Mouse (Mus musculus) intestine, embryonic 14.5 days (tissue): ENCODE measurements around the gene Cmip. TPM values are rescaled to one million over a fixed set of nuclear protein-coding genes. Genes with fewer than 3 reads are reported as not detected.

Source experiments
- ATAC-seq: fragments of 200-750 bp; cut with Nextera tagmentation; replicated peaks from 2 replicates; pipeline ENCODE4 v1.8.0; 2017; ENCODE audit warnings: low read depth, moderate number of reproducible peaks, moderate TSS enrichment, moderate library complexity; ENCODE audit not compliant: low FRiP score, low TSS enrichment
- DNase-seq: peaks from one replicate; pipeline ENCODE4 v3.0.0-alpha.2; 2018; ENCODE audit warnings: low spot score
- H3K27ac ChIP-seq: fragments of 300-500 bp; sonication (generic); 2 replicates; pipeline ENCODE4 v1.5.1; 2014; ENCODE audit warnings: low read depth, mild to moderate bottlenecking, control low read depth
- H3K27me3 ChIP-seq: fragments of 300-500 bp; sonication (generic); replicated peaks from 2 replicates; pipeline ENCODE4 v1.6.1; 2014; ENCODE audit warnings: low read length, control low read depth; ENCODE audit not compliant: control insufficient read depth, insufficient read depth
- H3K36me3 ChIP-seq: fragments of 300-500 bp; sonication (generic); 2 replicates; pipeline ENCODE4 v1.6.1; 2014; ENCODE audit warnings: low read length, control low read depth; ENCODE audit not compliant: control insufficient read depth, insufficient read depth
- H3K4me1 ChIP-seq: fragments of 300-500 bp; sonication (generic); replicated peaks from 2 replicates; pipeline ENCODE4 v1.6.1; 2014; ENCODE audit warnings: low read length, control low read depth, mixed read lengths; ENCODE audit not compliant: control insufficient read depth, insufficient read depth
- H3K4me2 ChIP-seq: fragments of 300-500 bp; sonication (generic); 2 replicates; pipeline ENCODE4 v1.6.1; 2014; ENCODE audit warnings: low read length
- H3K4me3 ChIP-seq: fragments of 300-500 bp; sonication (generic); 2 replicates; pipeline ENCODE4 v1.5.1; 2014; ENCODE audit warnings: low read depth, low read length, control low read depth, mixed read lengths
- H3K9ac ChIP-seq: fragments of 300-500 bp; sonication (generic); 2 replicates; pipeline ENCODE4 v1.6.1; 2014; ENCODE audit warnings: mild to moderate bottlenecking, low read length
- H3K9me3 ChIP-seq: fragments of 300-500 bp; sonication (generic); 2 replicates; pipeline ENCODE4 v1.6.1; 2016; ENCODE audit warnings: low read length, control low read depth; ENCODE audit not compliant: control insufficient read depth
- whole genome bisulfite sequencing: fragments of 180-500 bp; shearing (Covaris S2); extraction: QIAGEN DNeasy Blood & Tissue Kit; methylation state at CpG from one replicate; pipeline ENCODE4 v1.1.7; 2014; 5-methylcytosine and 5-hydroxymethylcytosine counted together
- polyA plus RNA-seq: library from polyadenylated mRNA; unstranded; fragments of >200 nt; fragmentation: Nextera tagmentation; extraction: Ambion mirVana; gene quantifications from 2 replicates; pipeline ENCODE4 v1.2.1, GENCODE M21; 2014

Gene Cmip
- polyA plus RNA-seq, 1 experiment from 2014 or later: 22.4 TPM

DNA sequence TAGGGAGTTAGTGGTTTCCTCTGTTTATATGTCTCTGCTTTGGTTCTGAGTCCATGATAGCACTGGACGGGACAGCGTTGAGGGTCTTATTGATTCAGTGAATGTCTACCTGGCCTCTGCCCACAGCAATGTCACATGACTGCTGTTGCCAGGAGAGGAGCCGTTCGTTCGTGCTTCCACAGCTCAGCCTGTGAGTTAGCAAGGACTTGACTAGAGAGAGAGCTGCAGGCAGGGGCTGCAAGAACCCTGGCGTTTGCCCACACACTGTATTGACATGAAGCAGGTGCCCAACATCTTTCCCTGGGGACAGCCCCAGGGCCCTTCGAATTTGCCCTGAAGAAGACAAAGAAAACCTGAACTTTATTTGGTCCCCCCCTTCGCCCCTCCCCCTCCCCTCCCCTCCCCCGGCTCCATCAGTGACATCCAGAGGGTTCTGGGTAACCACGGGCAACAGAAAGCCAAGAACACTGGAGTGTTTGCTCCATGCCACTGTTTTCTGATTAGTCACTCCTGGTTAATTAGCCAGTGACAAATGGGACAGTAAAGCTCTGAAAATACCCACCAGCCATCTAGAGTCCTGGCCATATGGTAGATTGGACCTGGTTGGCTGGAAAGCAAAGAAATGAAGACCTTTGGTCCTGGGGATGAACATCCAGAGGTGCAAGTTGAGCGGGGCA lies 92.0 kb downstream of the Cmip start:
- Histone ChIP-seq H3K4me3 (no peak overlapping the region), H3K27ac (no peak overlapping the region; the same call in 1 of the 2 replicates), H3K4me1 (peaks cover 20% of the 10 kb centered on the region), H3K36me3 (no peaks in the 10 kb centered on the region), H3K9ac (no peak overlapping the region), H3K9me3 (no peaks in the 10 kb centered on the region), H3K4me2 (no peak overlapping the region), H3K27me3 (no peaks in the 10 kb centered on the region)
- ATAC-seq (no peak), DNase-seq (no peak)
- WGBS: 42% methylated on average over 11 of the region's 11 CpGs

DNA sequence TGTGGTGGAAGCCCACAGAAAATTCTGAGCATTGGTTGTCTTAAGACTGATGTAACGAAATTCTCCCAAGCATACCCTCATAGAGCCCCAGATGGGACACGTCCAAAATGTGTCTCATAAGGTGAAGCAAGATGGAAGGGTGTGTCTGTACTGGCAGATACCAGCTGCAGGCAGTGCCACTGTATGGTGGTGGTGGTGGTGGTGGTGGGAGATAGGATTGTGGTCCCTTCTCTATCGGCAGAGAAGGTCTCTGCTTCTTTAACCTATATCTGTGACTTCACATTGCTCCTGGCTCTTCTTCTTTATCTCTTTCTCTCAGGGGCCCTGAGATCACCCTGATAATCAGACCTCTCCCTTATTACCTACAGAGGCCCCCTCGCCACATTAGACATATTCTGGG lies 92.7 kb downstream of the Cmip start:
- H3K9ac ChIP-seq: no peak overlapping the region
- H3K27me3 ChIP-seq: no peaks in the 10 kb centered on the region
- no peak overlapping the region for H3K27ac ChIP-seq
- ATAC-seq: no peak
- H3K4me2 ChIP-seq: no peak overlapping the region
- no peak overlapping the region for H3K4me3 ChIP-seq
- WGBS: 86% methylated on average over 4 of the region's 4 CpGs
- no peaks in the 10 kb centered on the region for H3K9me3 ChIP-seq
- no peak for DNase-seq
- no peaks in the 10 kb centered on the region for H3K36me3 ChIP-seq
- H3K4me1 ChIP-seq: peaks cover 15% of the 10 kb centered on the region

DNA sequence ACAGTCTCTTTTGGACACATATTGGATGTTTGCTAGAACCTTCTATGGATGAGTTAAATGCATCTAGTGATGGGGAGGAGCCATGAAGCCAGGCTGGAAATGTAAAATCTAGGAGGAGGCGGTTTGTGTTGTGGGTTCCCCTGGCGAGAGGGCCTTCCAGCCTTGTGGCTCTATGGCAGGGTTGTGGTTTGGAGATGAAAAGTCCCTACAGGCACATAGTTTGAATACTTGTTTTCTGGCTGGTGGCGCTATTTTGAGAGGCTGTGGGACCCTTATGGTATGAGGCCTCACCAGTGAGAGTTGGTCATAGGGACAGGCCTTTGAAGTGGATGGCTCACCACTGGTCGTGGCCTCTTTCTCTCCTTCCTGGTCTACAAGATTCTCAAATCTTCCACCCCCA lies 95.2 kb downstream of the Cmip start:
- H3K27ac ChIP-seq: no peak overlapping the region
- no peaks in the 10 kb centered on the region for H3K36me3 ChIP-seq
- H3K4me1 ChIP-seq: peaks cover 19% of the 10 kb centered on the region
- 90% methylated on average over 4 of the region's 4 CpGs for WGBS
- no peak overlapping the region for H3K4me3 ChIP-seq
- H3K9ac ChIP-seq: no peak overlapping the region
- ATAC-seq (no peak), DNase-seq (no peak)
- no peaks in the 10 kb centered on the region for H3K9me3 ChIP-seq
- no peaks in the 10 kb centered on the region for H3K27me3 ChIP-seq
- H3K4me2 ChIP-seq: no peak overlapping the region

DNA sequence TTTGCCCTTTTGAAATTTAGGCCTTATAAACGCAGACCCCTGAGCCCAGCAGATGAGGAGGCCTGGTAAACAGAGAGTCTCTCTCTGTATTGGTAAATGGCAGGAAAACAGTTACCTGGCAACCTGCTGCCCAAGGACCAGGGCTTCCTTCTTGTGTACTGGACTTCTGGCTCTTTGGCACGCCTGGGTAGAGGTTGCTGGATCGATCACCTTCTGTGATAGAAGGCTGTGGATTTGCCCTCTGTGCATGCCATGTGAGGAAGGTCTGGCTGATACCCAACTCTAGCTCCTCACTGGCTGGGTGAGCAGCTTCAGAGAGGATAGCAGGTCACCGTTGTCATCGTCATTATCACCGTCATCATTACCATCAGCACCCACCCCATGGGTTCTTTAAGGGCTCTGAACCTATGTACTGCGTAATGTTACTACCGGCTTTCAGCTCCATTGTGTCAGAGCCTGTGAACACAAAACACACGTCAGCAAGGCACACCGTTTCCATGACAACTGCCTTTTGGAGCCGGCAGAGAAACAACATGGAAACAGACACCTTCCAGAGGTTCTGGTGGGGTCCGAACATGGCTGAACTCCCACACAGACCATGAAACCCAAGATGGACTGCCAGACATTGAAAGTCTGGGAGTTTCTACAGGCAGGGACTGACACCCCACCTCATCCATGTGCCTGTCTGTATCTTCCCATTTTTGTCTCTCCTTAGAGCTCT lies 98.4 kb downstream of the Cmip start:
- H3K27ac ChIP-seq: no peak overlapping the region
- no peak overlapping the region for H3K4me3 ChIP-seq
- no peak overlapping the region for H3K9ac ChIP-seq
- peaks cover 13% of the 10 kb centered on the region; the same call in 1 of the 2 replicates for H3K4me1 ChIP-seq
- H3K9me3 ChIP-seq: no peaks in the 10 kb centered on the region
- no peak overlapping the region for H3K4me2 ChIP-seq
- 72% methylated on average over 12 of the region's 12 CpGs for WGBS
- no peaks in the 10 kb centered on the region for H3K36me3 ChIP-seq
- no peaks in the 10 kb centered on the region for H3K27me3 ChIP-seq
- no peak for DNase-seq
- ATAC-seq: no peak

DNA sequence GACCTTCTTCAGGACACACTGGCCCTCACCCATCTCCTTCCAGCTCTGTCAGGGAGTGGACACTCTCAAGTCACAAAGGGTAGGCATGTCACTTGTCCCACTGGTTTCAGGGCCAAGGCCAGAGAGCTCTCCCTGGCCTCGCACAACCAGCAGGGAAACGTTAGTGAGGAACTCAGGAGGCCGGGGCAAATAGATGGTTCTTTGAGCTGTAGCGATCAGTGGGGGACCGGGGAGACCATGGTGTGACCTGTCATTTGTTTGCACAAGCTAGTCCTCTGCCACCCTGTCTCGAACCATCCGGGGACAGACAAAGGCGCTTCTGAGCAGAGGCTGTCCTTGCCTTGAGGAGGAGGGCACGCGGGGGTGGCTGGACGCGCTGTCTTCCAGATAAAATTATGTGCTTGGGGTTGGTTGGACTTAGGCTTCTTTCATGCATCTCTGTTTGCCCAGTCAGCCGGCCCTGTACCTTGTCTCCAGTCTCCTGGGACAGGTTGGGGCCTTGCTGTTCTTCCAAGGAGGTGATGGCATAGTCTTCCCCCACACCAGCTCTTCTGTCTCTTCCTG lies 99.3 kb downstream of the Cmip start:
- H3K27me3 ChIP-seq: no peaks in the 10 kb centered on the region

DNA sequence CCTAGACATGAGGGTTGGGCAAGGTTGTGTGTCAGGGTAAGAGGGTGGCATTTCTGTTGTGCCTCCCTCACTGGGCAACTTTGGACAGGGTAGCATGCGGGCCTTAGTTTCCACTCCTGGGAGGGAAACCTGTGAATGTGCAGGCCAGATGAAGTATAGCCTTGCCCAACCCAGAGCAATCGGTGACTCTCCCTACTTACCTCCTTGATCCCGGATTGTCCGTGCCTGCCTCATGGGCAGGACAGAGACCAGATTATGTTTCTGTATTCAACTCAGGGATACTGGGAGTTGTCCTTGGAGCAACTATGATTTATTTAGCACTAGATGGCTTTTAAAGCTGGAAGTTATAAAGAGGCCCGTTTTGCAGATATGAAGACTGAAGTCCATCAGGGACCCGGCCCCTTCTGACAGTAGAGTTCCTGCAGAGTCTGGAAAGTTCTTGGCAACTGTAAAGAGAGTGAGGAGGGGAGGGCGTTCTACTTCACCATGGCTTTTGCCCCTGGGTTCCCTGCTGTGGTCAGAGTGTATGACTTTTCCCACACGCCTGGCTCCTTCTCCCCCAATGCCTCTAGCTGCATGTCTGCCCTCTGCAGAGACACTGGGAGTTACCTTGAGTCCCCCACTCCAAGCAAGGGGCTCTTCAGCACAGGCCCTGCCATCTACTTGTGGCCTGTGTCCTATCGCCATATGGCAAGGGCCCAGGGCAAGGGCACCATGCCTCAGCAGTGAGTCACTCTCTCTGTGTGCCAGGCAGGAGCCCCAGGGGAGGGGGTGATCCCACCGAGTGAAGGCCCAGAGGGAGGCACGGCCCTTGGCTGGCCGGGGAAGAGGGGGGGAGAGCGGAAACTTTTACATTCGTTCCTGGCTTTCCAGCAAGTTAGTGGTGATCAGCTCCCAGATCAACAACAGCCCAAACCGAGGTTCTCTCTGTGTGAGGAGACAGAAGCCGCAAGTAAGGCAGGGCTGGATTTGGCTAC lies 100.9 kb downstream of the Cmip start:
- no peak overlapping the region for H3K9ac ChIP-seq
- H3K4me3 ChIP-seq: no peak overlapping the region
- H3K27ac ChIP-seq: no peak overlapping the region
- H3K27me3 ChIP-seq: no peaks in the 10 kb centered on the region
- H3K4me2 ChIP-seq: no peak overlapping the region
- no peaks in the 10 kb centered on the region for H3K9me3 ChIP-seq
- DNase-seq: no peak
- WGBS: 90% methylated on average over 16 of the region's 16 CpGs
- no peaks in the 10 kb centered on the region for H3K36me3 ChIP-seq
- peaks cover 28% of the 10 kb centered on the region for H3K4me1 ChIP-seq
- ATAC-seq: no peak

More for the DNA sequence above, 99.3 kb downstream of the Cmip start:
- Histone ChIP-seq H3K36me3 (no peaks in the 10 kb centered on the region), H3K27ac (no peak overlapping the region), H3K9ac (no peak overlapping the region), H3K9me3 (no peaks in the 10 kb centered on the region), H3K4me2 (no peak overlapping the region), H3K4me3 (no peak overlapping the region), H3K4me1 (peaks cover 17% of the 10 kb centered on the region; the same call in 1 of the 2 replicates)
- ATAC-seq (no peak), DNase-seq (no peak)
- WGBS: 72% methylated on average over 13 of the region's 13 CpGs

DNA sequence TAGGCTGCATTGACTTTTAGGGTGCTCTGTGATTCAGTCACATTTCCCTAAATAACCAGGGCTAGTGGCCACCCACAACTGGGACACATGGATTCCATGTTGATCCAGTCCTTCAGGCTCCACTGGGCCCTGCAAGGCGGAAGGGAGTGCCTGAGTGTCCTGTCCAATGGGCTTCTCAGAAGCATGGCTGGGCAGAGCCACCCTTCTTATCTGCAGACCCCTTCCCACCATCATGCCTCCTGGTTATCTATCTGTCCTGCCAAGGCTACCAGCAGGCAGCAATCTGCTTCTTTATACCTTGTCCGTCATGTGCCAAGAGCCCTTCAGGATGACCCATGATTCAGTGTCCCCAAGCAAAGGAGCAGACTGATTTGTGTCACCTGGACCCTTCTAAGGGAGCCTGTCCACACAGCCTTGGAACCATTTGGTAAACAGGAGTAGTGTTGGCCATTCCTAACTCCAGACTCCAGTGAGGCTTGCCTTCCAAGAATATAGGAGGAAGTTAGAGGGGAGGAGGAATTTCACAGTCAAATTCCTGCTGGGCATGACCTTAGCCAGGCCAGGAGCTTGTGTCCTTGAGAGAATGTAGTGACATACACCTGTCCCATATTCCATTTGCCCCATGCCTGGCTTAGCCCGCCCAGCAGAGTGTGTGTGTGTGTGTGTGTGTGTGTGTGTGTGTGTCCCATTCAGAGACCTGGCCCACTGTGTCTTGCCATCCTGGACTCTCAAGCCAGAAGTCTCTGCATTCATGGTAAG lies 103.5 kb downstream of the Cmip start:
- no peak for ATAC-seq
- H3K4me1 ChIP-seq: peaks cover 32% of the 10 kb centered on the region
- H3K9me3 ChIP-seq: no peaks in the 10 kb centered on the region
- no peak overlapping the region for H3K4me2 ChIP-seq
- H3K4me3 ChIP-seq: no peak overlapping the region
- no peaks in the 10 kb centered on the region for H3K36me3 ChIP-seq
- no peak overlapping the region for H3K27ac ChIP-seq
- no peaks in the 10 kb centered on the region for H3K27me3 ChIP-seq
- WGBS: 91% methylated on average over 3 of the region's 3 CpGs
- no peak for DNase-seq
- no peak overlapping the region for H3K9ac ChIP-seq
